In genomic region chr16:50756696-50757095, GRCm38 (mm10) we compare ENCODE assay signal across 10 mouse cellular contexts.
DNase-seq lines count a peak whose midpoint lies in the region; ATAC-seq and TF ChIP-seq lines count a peak whose summit lies in the region.
"Had no signal": no experiment of that assay in that cellular context is flagged by ENCODE, and none has a peak within 500 bp of the region (broad histone marks: within the 10 kb centered on the region; RNA-seq: fewer than 3 reads in every experiment).

No protein-coding gene starts in this region.

- H3K27me3 ChIP-seq in hindbrain, embryonic 10.5 days (ENCODE audit: insufficient read depth, poor library complexity, severe bottlenecking): no peaks in the 10 kb centered on the region
- no peaks in the 10 kb centered on the region for H3K27me3 ChIP-seq in hindbrain, embryonic 14.5 days (ENCODE audit: control insufficient read depth, insufficient read depth, low read length)
- no peaks in the 10 kb centered on the region for H3K27me3 ChIP-seq in CH12.LX (replicated peaks)
- H3K27me3 ChIP-seq: embryonic facial prominence, embryonic 15.5 days; megakaryocyte, embryonic 14.5 days had no signal

- H3K36me3 ChIP-seq in hindbrain, embryonic 10.5 days: no peaks in the 10 kb centered on the region
- H3K36me3 ChIP-seq in hindbrain, embryonic 14.5 days (replicated peaks; ENCODE audit: control insufficient read depth, insufficient read depth): no peaks in the 10 kb centered on the region
- no peaks in the 10 kb centered on the region for H3K36me3 ChIP-seq in CH12.LX (replicated peaks in 1 of 2; ENCODE audit: control insufficient read depth in 1 of 2, insufficient read depth in 1 of 2, low read length in 1 of 2)
- H3K36me3 ChIP-seq: embryonic facial prominence, embryonic 15.5 days had no signal

- WGBS in hindbrain, embryonic 10.5 days: 42% methylated on average over 4 of the region's 4 CpGs
- 48% methylated on average over 4 of the region's 4 CpGs for whole genome bisulfite sequencing in hindbrain, embryonic 14.5 days

- H3K9me3 ChIP-seq in hindbrain, embryonic 10.5 days: no peaks in the 10 kb centered on the region
- H3K9me3 ChIP-seq in hindbrain, embryonic 14.5 days (ENCODE audit: control insufficient read depth, low read length): no peaks in the 10 kb centered on the region
- no peaks in the 10 kb centered on the region for H3K9me3 ChIP-seq in CH12.LX (replicated peaks; ENCODE audit: low read length)
- H3K9me3 ChIP-seq: embryonic facial prominence, embryonic 15.5 days; megakaryocyte, embryonic 14.5 days had no signal

- peak; percentile 24 for DNase-seq in hindbrain, embryonic 10.5 days (ENCODE audit: low spot score)
- DNase-seq in hindbrain, embryonic 14.5 days (ENCODE audit: low spot score): no peak
- DNase-seq in CH12.LX (ENCODE audit: extremely low read depth): peak; percentile 85
- peak; percentile 38 to 45 for DNase-seq in kidney, adult 8-10 months
- DNase-seq in natural killer cell, adult 2 months (ENCODE audit: low spot score in 2 of 2): peak; percentile 12 to 37
- no peak for DNase-seq in ovary, postnatal 36 days (ENCODE audit: low spot score)
- DNase-seq in cerebellum, adult 8-10 months: no peak

- H3K4me3 ChIP-seq in hindbrain, embryonic 10.5 days: no peak overlapping the region
- no peak overlapping the region for H3K4me3 ChIP-seq in hindbrain, embryonic 14.5 days (replicated peaks; ENCODE audit: low read length)
- no peak overlapping the region for H3K4me3 ChIP-seq in CH12.LX (replicated peaks in 1 of 3; ENCODE audit: low read depth in 2 of 3, low read length in 2 of 3, poor library complexity in 1 of 3)
- H3K4me3 ChIP-seq in bone marrow macrophage, adult 2 months (ENCODE audit: insufficient read depth, low read length): no peak overlapping the region
- H3K4me3 ChIP-seq: embryonic facial prominence, embryonic 15.5 days; megakaryocyte, embryonic 14.5 days had no signal

- no peaks in the 10 kb centered on the region for H3K79me2 ChIP-seq in CH12.LX (replicated peaks; ENCODE audit: control insufficient read depth, extremely low read depth, insufficient read depth, poor library complexity, severe bottlenecking)

- peak; percentile 99 for TF ChIP-seq RAD21 in CH12.LX (IDR thresholded peaks at IDR 0.05; ENCODE audit: low read depth, low read length)

- peak; percentile 82 to 96 for TF ChIP-seq CTCF in CH12.LX (conservative IDR thresholded peaks at IDR 0.05 in 1 of 2, IDR thresholded peaks at IDR 0.05 in 1 of 2; ENCODE audit: low read depth in 2 of 2, low read length in 2 of 2)
- TF ChIP-seq CTCF in bone marrow macrophage, adult 2 months (IDR thresholded peaks at IDR 0.05; ENCODE audit: low read depth, low read length): peak; percentile 62; the same call in 1 of the 2 replicates

- peaks cover 8% of the 10 kb centered on the region for H3K4me1 ChIP-seq in hindbrain, embryonic 10.5 days (replicated peaks)
- no peaks in the 10 kb centered on the region for H3K4me1 ChIP-seq in hindbrain, embryonic 14.5 days (replicated peaks; ENCODE audit: control insufficient read depth, insufficient read depth, low read length)
- H3K4me1 ChIP-seq in CH12.LX (ENCODE audit: control insufficient read depth in 1 of 2, insufficient read depth in 2 of 2): peaks cover 9 to 42% of the 10 kb centered on the region in 2 experiments
- H3K4me1 ChIP-seq in bone marrow macrophage, adult 2 months (ENCODE audit: control insufficient read depth, insufficient read depth, low read length): peaks cover 25% of the 10 kb centered on the region

- dilution Hi-C loops in CH12.LX (cut with MboI; ENCODE audit: extremely low pct_ligation_motif_present, extremely low pct_unique_long_range_greater_than_20kb, low sequenced_read_pairs): no loop called here

- H3K4me2 ChIP-seq in hindbrain, embryonic 14.5 days (replicated peaks): no peak overlapping the region
- H3K4me2 ChIP-seq in CH12.LX (ENCODE audit: insufficient read depth, low read depth, poor library complexity, severe bottlenecking): peak overlapping the region; percentile 47; the same call in 1 of the 2 replicates
- H3K4me2 ChIP-seq: embryonic facial prominence, embryonic 15.5 days had no signal

- H3K9ac ChIP-seq in hindbrain, embryonic 14.5 days: no peak overlapping the region
- H3K9ac ChIP-seq in CH12.LX (ENCODE audit: insufficient read depth, low read depth): no peak overlapping the region
- H3K9ac ChIP-seq: embryonic facial prominence, embryonic 15.5 days had no signal

- H3K27ac ChIP-seq in hindbrain, embryonic 10.5 days: no peak overlapping the region
- H3K27ac ChIP-seq in hindbrain, embryonic 14.5 days: no peak overlapping the region
- H3K27ac ChIP-seq in CH12.LX (ENCODE audit: insufficient read depth, low read depth): no peak overlapping the region
- no peak overlapping the region for H3K27ac ChIP-seq in bone marrow macrophage, adult 2 months (ENCODE audit: insufficient read depth, low read depth, low read length)
- H3K27ac ChIP-seq: embryonic facial prominence, embryonic 15.5 days had no signal

- ATAC-seq in hindbrain, embryonic 14.5 days (ENCODE audit: low FRiP score): no peak

- TF ChIP-seq EP300 in CH12.LX (IDR thresholded peaks at IDR 0.05; ENCODE audit: low read length): no peak

- in situ Hi-C loops in CH12.LX (cut with MboI; ENCODE audit: low pct_ligation_motif_present, low pct_unique_long_range_greater_than_20kb, low sequenced_read_pairs): loop anchor here (25.0 kb wide), 1 partner anchor 1219 kb away; no protein-coding TSS in a partner anchor

- TF ChIP-seq POLR2A in CH12.LX (IDR thresholded peaks at IDR 0.05; ENCODE audit: low read depth, low read length): no peak
- TF ChIP-seq POLR2A in bone marrow macrophage, adult 2 months (IDR thresholded peaks at IDR 0.05; ENCODE audit: borderline replicate concordance, low read depth, low read length): no peak

TF ChIP-seq in CH12.LX, 34 proteins besides CTCF, POLR2A, EP300 and RAD21:
- no peak for TF ChIP-seq PAX5 (IDR thresholded peaks at IDR 0.05; ENCODE audit: low read length)
- no peak for TF ChIP-seq USF1 (IDR thresholded peaks at IDR 0.05; ENCODE audit: low read depth, low read length)
- TF ChIP-seq NRF1 (IDR thresholded peaks at IDR 0.05; ENCODE audit: low read depth, low read length): no peak
- no peak for TF ChIP-seq USF2 (conservative IDR thresholded peaks at IDR 0.05; ENCODE audit: low read depth, low read length)
- TF ChIP-seq MEF2A (IDR thresholded peaks at IDR 0.05; ENCODE audit: borderline replicate concordance, low read depth, low read length): peak; percentile 62; the same call in 1 of the 2 replicates
- peak; percentile 93 for TF ChIP-seq SMC3 (IDR thresholded peaks at IDR 0.05; ENCODE audit: low read depth, low read length)
- peak; percentile 64; the same call in 1 of the 2 replicates for TF ChIP-seq IRF4 (IDR thresholded peaks at IDR 0.05; ENCODE audit: low read depth, low read length)
- peak; percentile 8; the same call in 1 of the 2 replicates for TF ChIP-seq MAFK (IDR thresholded peaks at IDR 0.05; ENCODE audit: insufficient replicate concordance, low read length)
- TF ChIP-seq ZMIZ1 (IDR thresholded peaks at IDR 0.05; ENCODE audit: low read depth, low read length): no peak
- TF ChIP-seq E2F4 (IDR thresholded peaks at IDR 0.05; ENCODE audit: insufficient replicate concordance, low read depth, low read length): no peak
- 0 out of 2 replicates have a peak, but pooled peaks have one; percentile 21 for TF ChIP-seq TCF12 (IDR thresholded peaks at IDR 0.05; ENCODE audit: low read depth, low read length)
- 0 out of 2 replicates have a peak, but pooled peaks have one; percentile 63 for TF ChIP-seq SIN3A (IDR thresholded peaks at IDR 0.05; ENCODE audit: low read length)
- 0 out of 2 replicates have a peak, but pooled peaks have one; percentile 33 for TF ChIP-seq ZNF384 (IDR thresholded peaks at IDR 0.05; ENCODE audit: low read depth, low read length)
- TF ChIP-seq MAX (IDR thresholded peaks at IDR 0.05; ENCODE audit: low read length): 0 out of 2 replicates have a peak, but pooled peaks have one; percentile 20
- TF ChIP-seq MYC (IDR thresholded peaks at IDR 0.05; ENCODE audit: low read depth, low read length): 0 out of 2 replicates have a peak, but pooled peaks have one; percentile 41
- TF ChIP-seq KAT2A (IDR thresholded peaks at IDR 0.05; ENCODE audit: insufficient replicate concordance, low read length): no peak
- peak; percentile 64 for TF ChIP-seq ZC3H11A (IDR thresholded peaks at IDR 0.05; ENCODE audit: low read depth, low read length)
- peak; percentile 74 for TF ChIP-seq JUND (conservative IDR thresholded peaks at IDR 0.05; ENCODE audit: low read depth, low read length)

Comparison
In these comparisons a context has a peak if more than half of its experiments do, and no peak if none do; other contexts are left out.
1. DNase-seq: peak in hindbrain, embryonic 10.5 days (single experiment), CH12.LX (single experiment), kidney, adult 8-10 months (2 of 2) and natural killer cell, adult 2 months (2 of 2); none in hindbrain, embryonic 14.5 days (single experiment), ovary, postnatal 36 days (single experiment) and cerebellum, adult 8-10 months (single experiment).